Mouse (Mus musculus): ENCODE results near the gene Gm28042.

The Gm28042 gene

DNA sequence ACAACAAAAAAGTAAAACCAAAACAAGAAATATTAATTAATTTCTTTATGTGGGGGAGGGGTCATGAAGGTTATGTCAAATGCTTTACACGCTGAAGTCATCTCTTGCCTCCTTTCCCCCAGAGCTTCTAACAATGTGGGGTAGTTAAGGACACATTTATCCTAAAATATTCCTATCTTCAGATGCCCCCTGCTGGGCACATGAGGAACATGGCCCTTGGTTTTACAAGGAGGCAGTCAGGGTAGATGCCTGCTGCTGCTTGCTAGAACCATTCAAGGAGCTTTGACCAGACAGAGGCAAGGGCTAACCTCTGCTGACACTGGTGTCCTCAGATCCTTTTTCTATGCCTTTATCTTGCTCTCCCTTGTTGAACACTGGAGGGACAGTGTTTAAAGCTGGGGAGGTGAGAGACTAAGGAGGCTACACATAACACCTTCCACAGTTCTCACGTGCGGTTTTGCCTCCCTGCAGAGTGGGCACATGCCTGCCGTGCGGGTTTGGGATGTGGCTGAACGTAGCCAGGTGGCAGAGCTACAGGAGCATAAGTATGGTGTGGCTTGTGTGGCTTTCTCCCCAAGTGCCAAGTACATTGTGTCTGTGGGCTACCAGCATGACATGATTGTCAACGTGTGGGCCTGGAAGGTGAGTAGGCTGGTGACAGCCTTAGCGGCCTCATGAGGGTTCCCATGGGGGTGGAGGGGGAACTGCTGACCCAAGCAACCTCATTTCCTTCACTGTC lies 15.7 kb upstream of the Gm28042 start:
- DNase-seq (ENCODE audit: low spot score in 2 of 2), result peak; percentile 37 to 48

DNA sequence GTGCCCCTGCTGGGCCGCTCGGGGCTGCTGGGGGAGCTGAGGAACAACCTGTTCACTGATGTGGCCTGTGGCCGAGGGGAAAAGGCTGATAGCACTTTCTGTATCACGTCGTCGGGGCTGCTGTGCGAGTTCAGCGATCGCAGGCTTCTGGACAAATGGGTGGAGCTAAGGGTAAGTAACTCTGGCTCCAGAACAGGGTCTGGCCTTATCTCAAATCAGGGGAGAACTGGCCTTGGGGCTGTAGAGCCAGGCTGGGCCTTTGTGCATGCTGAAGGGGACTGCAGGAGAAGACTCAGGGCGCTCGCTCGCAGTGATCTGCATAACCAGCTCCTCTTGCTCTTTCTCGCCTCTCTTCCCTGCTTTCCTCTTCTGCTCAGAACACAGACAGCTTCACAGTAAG lies 14.4 kb upstream of the Gm28042 start:
- no peak for DNase-seq (ENCODE audit: low spot score in 2 of 2)

- DNase-seq (ENCODE audit: low spot score in 2 of 2), result no peak
Observed at GRCm38 (mm10) chr2:120013831-120014486, 13.3 kb upstream of the Gm28042 start.

GRCm38 (mm10) chr2:120015882-120016281 lies 11.4 kb upstream of the Gm28042 start:
- DNase-seq (ENCODE audit: low spot score in 2 of 2), result no peak

- no peak for DNase-seq (ENCODE audit: low spot score in 2 of 2)
Observed at GRCm38 (mm10) chr2:120017599-120017998, 9.7 kb upstream of the Gm28042 start.

DNA sequence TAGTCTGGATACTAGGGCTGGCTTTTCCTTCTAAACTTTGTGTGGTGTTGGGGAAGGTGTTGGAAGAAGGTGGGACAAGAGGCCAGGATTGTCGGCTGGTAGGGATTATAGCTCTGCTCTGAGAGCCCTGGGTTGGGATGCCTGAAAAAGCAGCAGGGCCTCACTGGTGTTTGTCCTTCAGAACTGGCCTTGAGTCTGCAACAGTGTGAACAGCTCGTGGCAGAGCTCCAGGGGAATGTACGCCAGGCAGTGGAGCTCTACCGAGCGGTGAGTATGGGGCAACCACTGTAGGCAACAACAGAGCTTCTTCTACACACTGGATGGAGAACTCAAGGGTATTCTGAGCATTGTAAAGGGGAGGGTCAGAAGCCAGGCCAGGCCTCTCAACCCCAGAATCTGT lies 3.0 kb upstream of the Gm28042 start:
- no peak for DNase-seq (ENCODE audit: low spot score in 2 of 2)

DNA sequence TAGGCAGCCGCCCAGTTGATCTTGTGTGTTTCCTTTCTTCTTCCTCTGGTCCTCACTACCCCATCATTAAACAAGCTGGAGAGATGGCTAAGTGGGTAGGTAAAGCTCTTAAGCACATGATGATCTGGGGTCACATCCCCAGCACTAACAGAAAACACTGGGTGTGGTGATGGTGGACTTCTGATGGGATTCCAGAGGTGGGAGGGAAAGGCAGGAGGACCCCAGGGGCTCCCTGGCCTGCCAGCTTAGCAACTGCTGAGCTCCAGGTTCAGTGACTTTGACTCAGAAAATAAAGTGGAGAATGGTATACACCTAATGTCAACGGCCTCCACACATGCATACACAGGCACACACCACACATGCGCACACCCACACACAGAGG lies 648 bp downstream of the Gm28042 start:
- no peak for DNase-seq (ENCODE audit: low spot score in 2 of 2)

GRCm38 (mm10) chr2:120030380-120030779 lies 3.1 kb downstream of the Gm28042 start:
- no peak for DNase-seq (ENCODE audit: low spot score in 2 of 2)

GRCm38 (mm10) chr2:120032726-120033467 lies 5.6 kb downstream of the Gm28042 start, which contains the start of gene Pla2g4b:
Pla2g4b (plus strand) TSS chr2:120033417.
- no peak for DNase-seq (ENCODE audit: low spot score in 2 of 2)

- DNase-seq (ENCODE audit: low spot score in 2 of 2), result no peak
Observed at GRCm38 (mm10) chr2:120033726-120034125, 6.4 kb downstream of the Gm28042 start.

DNA sequence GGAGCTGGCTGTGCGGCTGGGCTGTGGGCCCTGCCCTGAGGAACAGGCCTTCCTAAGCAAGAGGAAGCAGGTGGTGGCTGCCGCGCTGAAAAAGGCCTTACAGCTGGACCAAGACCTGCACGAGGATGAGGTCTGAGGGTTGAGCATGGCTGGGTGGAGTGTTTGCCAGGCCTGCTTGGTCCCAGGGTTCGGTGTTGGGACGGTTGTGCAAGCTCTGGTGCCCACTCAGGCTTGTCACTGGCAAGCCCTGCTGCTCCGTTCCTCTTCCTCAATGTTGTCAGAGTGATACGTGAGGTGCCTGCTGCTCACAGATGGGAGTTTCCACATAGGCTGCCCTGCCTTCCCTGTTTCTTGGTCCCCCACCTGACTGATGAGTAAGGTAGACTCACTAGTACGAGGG lies 10.5 kb downstream of the Gm28042 start:
- DNase-seq (ENCODE audit: low spot score in 2 of 2), result no peak

DNA sequence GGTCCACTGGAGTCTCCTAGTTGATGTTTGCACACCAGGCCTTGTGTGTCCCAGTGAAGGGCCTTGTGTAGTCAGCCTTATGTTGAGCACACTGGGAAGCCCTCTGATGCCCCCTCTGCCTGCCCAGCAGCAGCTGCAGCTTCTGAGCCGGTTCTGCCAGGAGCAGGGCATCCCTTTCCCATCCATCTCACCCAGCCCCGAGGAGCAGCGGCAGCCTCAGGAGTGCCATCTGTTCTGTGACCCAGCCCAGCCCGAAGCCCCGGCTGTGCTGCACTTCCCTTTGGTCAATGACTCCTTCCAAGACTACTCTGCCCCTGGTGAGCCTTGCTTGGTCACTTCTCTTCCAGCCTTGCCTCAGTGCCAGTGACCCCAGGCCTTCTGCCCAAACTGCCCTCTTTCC lies 13.7 kb downstream of the Gm28042 start:
- DNase-seq (ENCODE audit: low spot score in 2 of 2), result no peak

DNA sequence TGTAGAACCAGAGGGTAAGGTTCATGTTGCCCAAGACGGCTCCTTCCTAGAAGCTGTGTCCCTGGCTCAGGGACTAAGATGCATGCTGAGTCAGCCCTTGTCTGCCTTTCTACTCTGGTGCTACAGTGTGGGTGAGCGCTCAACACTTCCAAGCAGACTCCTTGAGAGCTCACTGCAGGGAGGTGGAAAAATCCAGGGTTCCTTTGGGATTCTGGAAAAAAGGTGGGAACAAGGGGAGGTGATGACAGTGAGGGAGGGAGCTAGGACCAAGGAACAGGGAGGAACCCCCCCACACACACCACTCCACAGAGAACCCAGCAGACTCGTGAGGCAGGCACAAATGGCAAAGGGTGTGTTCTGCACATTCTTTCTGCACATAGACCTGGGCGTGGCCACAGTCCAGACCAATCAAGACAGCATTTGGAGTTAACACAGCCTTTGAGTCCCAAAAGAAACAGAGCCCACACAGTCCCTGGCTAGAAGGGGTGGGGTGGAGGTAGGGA lies 16.9 kb downstream of the Gm28042 start:
- DNase-seq (ENCODE audit: low spot score in 2 of 2), result peak in 1 of 2 experiments; percentile 36

DNA sequence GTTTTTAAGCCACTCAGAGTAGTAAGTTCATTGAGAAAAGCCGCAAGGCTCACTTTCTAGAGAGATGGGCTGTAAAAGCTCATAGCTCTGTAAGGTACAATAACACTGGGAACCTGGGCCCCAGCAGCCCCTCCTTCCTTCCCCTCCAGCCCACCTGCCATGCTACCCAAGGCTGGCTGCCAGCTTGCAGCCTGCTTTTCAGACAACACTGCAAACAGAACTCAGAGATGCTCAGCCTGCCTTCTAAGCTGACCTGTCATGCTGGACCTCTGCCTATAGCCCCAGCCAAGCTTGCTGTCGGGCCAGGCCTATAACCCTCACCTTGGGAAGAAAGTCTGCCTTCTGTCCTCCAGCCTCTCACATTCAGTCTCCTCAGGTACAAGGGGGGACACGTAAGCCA lies 17.4 kb downstream of the Gm28042 start:
- DNase-seq (ENCODE audit: low spot score in 2 of 2), result no peak

DNA sequence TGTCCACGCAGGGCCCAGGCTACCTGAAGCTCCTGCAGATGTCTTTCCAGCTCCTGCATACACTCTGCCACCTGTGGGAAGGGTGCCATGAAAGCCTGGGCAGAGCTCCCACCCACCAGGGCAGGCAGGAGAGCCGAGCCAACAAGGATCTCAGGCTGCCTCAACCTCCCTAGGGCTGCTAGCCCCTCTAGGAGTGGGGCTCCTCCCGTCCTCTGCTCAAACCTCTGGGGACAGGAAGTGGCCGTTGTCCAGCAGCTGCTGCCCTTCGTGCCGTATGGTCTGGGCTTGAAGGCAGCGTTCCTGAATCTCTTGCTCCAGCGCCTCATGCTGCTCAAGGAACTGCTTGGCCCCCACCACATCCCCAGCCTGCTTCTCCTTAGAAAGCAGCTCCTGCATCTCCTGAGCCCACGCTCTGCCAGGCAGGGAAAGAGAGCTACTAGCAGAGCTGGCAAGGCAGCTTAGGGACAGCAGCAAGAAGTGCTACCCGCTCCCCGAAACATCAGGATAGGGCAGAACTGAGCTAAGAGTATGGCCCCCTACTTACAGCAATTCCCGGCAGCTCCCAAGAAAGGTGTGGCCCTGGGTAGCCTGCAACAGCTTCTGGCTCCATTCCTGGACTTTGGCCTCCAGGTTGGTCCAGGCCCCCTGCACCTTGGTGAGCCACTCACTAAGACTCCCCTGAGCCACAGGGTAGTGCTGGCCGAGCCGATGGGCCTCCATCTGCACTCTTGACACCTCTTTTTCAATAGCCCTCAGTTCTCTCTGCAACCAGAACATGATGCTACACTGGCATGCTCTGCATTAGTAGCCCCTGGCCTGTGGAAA lies 19.4 kb downstream of the Gm28042 start:
- peak; percentile 34 to 40 for DNase-seq (ENCODE audit: low spot score in 2 of 2)

DNA sequence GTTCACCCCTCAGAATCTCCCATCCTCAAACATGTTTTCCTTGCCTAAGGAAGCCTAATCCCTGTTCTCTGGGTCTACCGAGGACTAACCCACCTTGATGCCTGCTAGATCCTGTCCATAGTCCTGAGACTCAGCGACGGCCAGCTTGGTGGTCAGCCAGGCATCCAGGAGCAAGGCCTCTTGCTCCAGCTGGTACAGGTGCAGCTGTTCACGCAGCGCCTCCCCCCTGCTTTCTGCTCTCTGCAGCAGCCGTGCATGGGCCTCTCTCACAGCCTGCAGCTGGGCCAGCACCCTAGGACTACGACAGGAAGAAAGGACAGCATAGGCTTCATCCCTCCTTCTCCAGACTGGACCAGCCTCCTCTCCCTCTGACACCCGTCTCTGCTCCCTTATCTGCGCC lies 20.9 kb downstream of the Gm28042 start:
- no peak for DNase-seq (ENCODE audit: low spot score in 2 of 2)

- no peak for DNase-seq (ENCODE audit: low spot score in 2 of 2)
Observed at GRCm38 (mm10) chr2:120049632-120050274, 22.5 kb downstream of the Gm28042 start.

DNA sequence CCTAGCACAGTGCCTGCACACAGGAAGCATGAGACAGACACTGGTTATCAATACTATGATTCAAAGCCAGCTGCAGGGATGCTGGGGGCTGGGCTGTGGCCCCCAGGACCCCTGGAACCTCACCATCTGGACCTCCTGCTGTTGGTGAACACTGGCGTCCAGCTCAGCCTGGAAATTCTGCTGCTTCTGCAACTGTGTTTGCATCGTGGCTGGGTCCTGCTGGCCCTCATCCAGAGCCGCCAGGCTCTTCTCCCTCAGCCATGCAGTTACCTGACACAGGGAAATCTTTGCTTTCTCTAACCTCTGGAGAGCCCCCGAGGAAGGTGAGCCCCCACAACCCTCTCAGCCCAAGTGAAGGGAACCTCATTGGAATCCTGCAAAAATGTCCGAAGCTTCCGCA lies 24.1 kb downstream of the Gm28042 start:
- DNase-seq (ENCODE audit: low spot score in 2 of 2), result no peak

GRCm38 (mm10) chr2:120054771-120055552 lies 27.7 kb downstream of the Gm28042 start:
- no peak for DNase-seq (ENCODE audit: low spot score in 2 of 2)

DNA sequence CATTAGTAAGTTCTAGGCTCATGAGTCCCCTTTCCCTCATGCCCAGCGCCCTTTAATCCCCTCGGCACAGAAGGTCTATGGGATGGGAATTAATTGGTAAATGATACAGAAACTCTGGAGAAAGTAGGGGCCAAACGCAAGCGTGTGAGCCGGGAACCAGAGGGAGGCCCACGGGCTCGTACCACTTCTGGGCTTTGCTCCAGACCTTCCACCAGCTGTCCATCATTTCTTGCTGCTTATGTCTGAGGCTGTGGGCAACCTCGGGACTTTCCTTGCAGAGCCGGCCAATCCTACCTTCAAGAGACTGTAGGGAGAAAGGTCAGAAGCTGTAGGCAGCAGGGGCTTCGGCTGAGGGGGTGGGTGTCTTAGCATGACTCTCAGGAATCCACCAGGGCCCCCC lies 28.6 kb downstream of the Gm28042 start:
- no peak for DNase-seq (ENCODE audit: low spot score in 2 of 2)

Data from frontal cortex, postnatal 25 days (tissue).